Mouse (Mus musculus): ENCODE results near the gene Acbd4.

Acbd4 gene

DNA sequence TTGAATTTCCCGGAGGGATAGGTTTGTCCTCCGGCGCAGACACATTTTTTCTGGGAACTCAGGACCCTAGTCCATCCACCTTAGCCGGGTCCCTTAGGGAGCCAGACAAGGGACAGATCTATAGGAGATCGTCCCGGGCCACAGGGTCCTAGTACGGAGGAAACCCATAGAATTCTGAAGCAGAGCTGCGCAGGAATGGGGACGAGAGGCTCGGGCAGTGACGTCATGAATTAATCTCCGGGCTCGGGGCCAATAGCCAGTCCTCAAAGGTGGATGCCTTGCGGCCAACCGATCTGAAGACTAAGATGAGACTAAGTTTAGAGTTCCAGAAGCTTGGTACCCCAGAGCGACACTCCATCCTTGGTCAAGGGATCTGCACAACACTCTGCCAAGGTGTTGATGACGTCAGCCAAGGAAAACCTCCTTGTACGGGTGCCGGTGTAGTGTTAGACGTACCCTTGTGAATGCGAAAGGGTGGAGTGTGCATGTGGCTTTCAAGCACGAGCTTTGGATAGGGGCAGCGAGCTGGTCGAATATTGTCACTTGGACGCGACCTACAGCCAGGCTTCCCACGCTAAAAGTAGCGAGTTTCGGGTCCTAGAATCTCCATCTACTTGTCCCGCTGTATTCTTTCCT, 502 bp downstream of the Acbd4 start:
- CTCF ChIA-PET = interaction anchor here (0.6 to 5.8 kb wide), 86 partner anchors 8 to 505 kb away, joined by 3 to 87 read pairs (median 5); partner anchors contain the start of genes Hexim1 (in 3 of the 4), C1ql1 (in 2 of the 4), Hexim2 (in 2 of the 4) and Dcakd (in 1 of the 4)
- POLR2A ChIA-PET = interaction anchor here (0.6 to 21.5 kb wide), 60 partner anchors 8 to 635 kb away, joined by 3 to 1644 read pairs (median 5); partner anchors contain the start of genes Hexim1 (in 4 of the 4), Hexim2 (in 3 of the 4), C1ql1 (in 1 of the 4) and Ccdc103 (in 1 of the 4)

DNA sequence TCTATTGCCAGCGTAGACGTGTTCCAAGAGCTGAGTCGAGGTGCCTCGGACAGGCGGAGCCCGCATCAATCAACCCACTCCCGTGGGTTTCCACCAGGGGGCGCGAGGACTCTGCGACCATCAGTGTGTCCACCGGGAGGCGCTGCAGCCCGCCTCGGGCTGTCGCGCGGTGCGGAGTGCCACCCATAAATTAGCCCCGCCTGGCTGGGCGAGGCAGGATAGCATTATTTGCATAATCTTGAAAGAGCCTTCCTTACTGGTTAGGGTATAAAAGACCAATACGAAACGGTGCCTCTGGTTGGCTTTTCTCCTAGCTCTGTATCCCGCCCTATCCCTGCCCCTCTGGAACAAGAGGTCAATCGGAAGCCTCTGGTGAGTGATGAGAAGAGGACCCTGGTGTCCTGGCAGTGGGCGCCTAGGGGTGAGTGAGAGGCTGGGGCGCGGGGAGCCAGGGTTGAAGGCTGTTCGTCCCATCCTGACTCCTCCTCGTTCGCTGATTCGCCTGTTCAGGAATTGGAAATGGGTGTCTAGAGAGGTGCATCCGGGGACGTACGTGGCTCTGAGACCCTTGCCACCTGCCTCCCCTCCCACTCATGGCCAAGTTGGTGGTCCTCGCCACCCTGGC, 1.4 kb downstream of the Acbd4 start:
- ChIA-PET POLR2A (interaction anchor here (0.5 to 21.5 kb wide), 70 partner anchors 9 to 636 kb away, joined by 3 to 1644 read pairs (median 4); partner anchors contain the start of genes Hexim1 (in 4 of the 4), Hexim2 (in 3 of the 4), C1ql1 (in 1 of the 4) and Dcakd (in 1 of the 4)), CTCF (interaction anchor here (0.6 to 5.8 kb wide), 100 partner anchors 9 to 413 kb away, joined by 3 to 87 read pairs (median 4); partner anchors contain the start of genes Hexim1 (in 3 of the 4), Hexim2 (in 2 of the 4), C1ql1 (in 1 of the 4) and Map3k14 (in 1 of the 4))

- CTCF ChIA-PET = interaction anchor here (0.6 to 5.8 kb wide), 18 partner anchors 8 to 281 kb away, joined by 3 to 87 read pairs (median 10); partner anchors contain the start of gene Hexim1 (in 1 of the 4)
- POLR2A ChIA-PET = interaction anchor here (0.7 to 21.5 kb wide), 26 partner anchors 11 to 822 kb away, joined by 3 to 1644 read pairs (median 12); partner anchors contain the start of genes Hexim1 (in 4 of the 4) and Hexim2 (in 2 of the 4)
Measured at GRCm38 (mm10) chr11:103103621-103104020, 2.1 kb downstream of the Acbd4 start.

- CTCF ChIA-PET = interaction anchor here in 3 of 4 experiments (0.9 to 5.8 kb wide), 7 partner anchors 11 to 89 kb away, joined by 3 to 87 read pairs (median 15); partner anchors contain the start of gene Hexim1 (in 1 of the 3)
Measured at GRCm38 (mm10) chr11:103104469-103104868, 3.0 kb downstream of the Acbd4 start.

GRCm38 (mm10) chr11:103105180-103105725, 3.8 kb downstream of the Acbd4 start:
- POLR2A ChIA-PET = interaction anchor here (0.9 to 21.5 kb wide), 16 partner anchors 9 to 213 kb away, joined by 3 to 1644 read pairs (median 4); partner anchors contain the start of genes Hexim1 (in 4 of the 4) and Hexim2 (in 2 of the 4)
- CTCF ChIA-PET = interaction anchor here in 2 of 4 experiments (0.6 to 5.8 kb wide), 7 partner anchors 8 to 227 kb away, joined by 3 to 80 read pairs (median 4); partner anchors contain the start of gene Hexim1 (in 1 of the 2)

More at GRCm38 (mm10) chr11:103104469-103104868, 3.0 kb downstream of the Acbd4 start:
- POLR2A ChIA-PET = interaction anchor here (0.8 to 21.5 kb wide), 19 partner anchors 10 to 84 kb away, joined by 3 to 1644 read pairs (median 18); partner anchors contain the start of genes Hexim1 (in 4 of the 4) and Hexim2 (in 3 of the 4)

GRCm38 (mm10) chr11:103105810-103106209, 4.3 kb downstream of the Acbd4 start:
- ChIA-PET POLR2A (interaction anchor here (0.6 to 21.5 kb wide), 16 partner anchors 9 to 213 kb away, joined by 3 to 1644 read pairs (median 4); partner anchors contain the start of genes Hexim1 (in 4 of the 4) and Hexim2 (in 2 of the 4)), CTCF (interaction anchor here in 2 of 4 experiments (0.7 to 5.8 kb wide), 6 partner anchors 8 to 227 kb away, joined by 3 to 80 read pairs (median 4); partner anchors contain the start of gene Hexim1 (in 2 of the 2))

GRCm38 (mm10) chr11:103106386-103106785, 4.9 kb downstream of the Acbd4 start:
- POLR2A ChIA-PET = interaction anchor here (0.6 to 21.5 kb wide), 14 partner anchors 8 to 214 kb away, joined by 3 to 1644 read pairs (median 6); partner anchors contain the start of genes Hexim1 (in 4 of the 4) and Hexim2 (in 2 of the 4)
- CTCF ChIA-PET = interaction anchor here in 3 of 4 experiments (0.6 to 2.0 kb wide), 4 partner anchors 9 to 52 kb away, joined by 3 to 8 read pairs (median 4); partner anchors contain the start of gene Hexim1 (in 2 of the 3)

DNA sequence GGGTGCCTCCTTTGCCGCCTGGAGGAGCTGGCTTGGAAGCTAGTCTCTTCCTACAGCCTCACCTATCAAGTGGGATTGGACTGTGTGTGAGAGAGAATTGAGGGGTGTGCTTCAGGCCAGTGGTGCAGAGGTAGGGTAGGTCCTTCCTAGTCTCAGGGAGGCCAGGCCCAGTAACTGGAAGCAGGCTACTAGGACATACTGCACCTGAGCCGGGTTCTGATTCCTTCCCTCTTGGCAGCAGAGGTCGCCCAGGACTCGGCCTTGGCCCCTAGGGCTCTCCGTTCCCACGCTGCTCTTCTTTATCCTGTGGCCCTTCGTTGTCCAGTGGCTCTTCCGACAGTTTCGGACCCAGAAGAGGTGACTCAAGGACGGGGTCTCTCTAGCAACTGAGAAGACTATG, 9.8 kb downstream of the Acbd4 start:
- CTCF ChIA-PET = interaction anchor here (0.6 to 2.9 kb wide), 14 partner anchors 9 to 337 kb away, joined by 3 to 46 read pairs (median 6); partner anchors contain the start of genes Acbd4 (in 1 of the 4), Kif18b (in 1 of the 4) and Plcd3 (in 1 of the 4)
- POLR2A ChIA-PET = interaction anchor here (0.6 to 21.5 kb wide), 37 partner anchors 7 to 1178 kb away, joined by 3 to 2603 read pairs (median 4); partner anchors contain the start of genes Acbd4 (in 3 of the 4), Hexim2 (in 3 of the 4), Plcd3 (in 3 of the 4) and C1ql1 (in 1 of the 4)

DNA sequence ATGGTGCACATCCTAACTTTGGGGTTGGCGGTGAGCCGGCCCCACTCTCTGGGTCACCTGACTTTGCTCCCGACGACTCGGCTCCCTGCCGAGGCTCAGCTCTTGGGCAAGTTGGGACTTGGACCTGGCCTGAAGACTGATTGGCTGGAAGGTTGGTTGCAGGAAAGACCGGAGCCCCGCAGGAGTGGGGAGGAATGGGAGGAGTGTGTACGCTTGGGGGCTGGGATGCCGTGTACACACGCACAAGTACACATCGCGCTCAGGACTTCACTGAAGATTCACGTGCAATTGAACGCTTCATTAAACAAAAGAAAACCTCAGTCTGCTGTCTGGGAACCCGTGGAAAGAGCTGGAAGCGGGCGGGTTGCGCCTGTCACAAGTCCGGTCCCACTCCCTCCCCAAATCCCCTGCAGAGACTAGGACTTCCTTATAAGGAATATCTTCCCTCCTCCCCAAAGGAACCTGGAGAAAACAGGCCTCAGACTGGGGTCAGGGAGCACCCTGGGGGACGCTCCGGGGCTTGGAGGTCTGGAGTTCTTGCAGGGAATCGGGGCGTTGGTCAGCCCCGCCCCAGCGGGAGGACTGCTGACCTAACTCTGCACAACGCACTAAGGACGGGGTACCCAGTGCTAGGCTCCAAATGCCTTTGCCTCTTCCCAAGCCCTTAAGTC, 10.5 kb downstream of the Acbd4 start:
- ChIA-PET CTCF (interaction anchor here (0.5 to 2.9 kb wide), 17 partner anchors 9 to 338 kb away, joined by 3 to 46 read pairs (median 4); partner anchors contain the start of genes Acbd4 (in 1 of the 4), Hexim2 (in 1 of the 4), Kif18b (in 1 of the 4) and Plcd3 (in 1 of the 4)), POLR2A (interaction anchor here (0.6 to 21.5 kb wide), 52 partner anchors 8 to 1178 kb away, joined by 3 to 2603 read pairs (median 4); partner anchors contain the start of genes Hexim2 (in 4 of the 4), Acbd4 (in 3 of the 4), Plcd3 (in 3 of the 4) and C1ql1 (in 1 of the 4))

DNA sequence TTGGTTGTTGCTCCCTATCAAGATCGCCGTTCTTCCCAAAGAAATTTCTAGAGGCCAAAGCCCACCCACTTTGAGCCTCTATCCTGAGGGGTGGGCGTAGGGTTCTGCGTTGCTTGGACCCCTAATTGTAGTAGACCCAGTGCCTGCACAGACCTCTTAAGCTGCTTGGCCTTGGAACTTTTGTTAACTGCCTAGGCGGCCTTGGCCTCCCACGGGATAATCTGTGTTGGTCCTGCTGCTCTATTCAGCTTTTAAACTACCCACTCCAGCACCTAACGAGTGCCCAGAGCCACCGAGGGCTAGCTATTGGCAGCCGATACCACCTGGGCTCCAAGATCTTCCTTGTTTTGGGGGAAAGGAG, 11.1 kb downstream of the Acbd4 start:
- ChIA-PET POLR2A (interaction anchor here (0.7 to 21.5 kb wide), 39 partner anchors 9 to 1177 kb away, joined by 3 to 2603 read pairs (median 5); partner anchors contain the start of genes Hexim2 (in 4 of the 4), Acbd4 (in 3 of the 4), Plcd3 (in 3 of the 4) and Kif18b (in 1 of the 4)), CTCF (interaction anchor here (0.5 to 2.9 kb wide), 10 partner anchors 10 to 226 kb away, joined by 3 to 46 read pairs (median 6); partner anchors contain the start of genes Acbd4 (in 1 of the 4), Hexim2 (in 1 of the 4) and Plcd3 (in 1 of the 4))

DNA sequence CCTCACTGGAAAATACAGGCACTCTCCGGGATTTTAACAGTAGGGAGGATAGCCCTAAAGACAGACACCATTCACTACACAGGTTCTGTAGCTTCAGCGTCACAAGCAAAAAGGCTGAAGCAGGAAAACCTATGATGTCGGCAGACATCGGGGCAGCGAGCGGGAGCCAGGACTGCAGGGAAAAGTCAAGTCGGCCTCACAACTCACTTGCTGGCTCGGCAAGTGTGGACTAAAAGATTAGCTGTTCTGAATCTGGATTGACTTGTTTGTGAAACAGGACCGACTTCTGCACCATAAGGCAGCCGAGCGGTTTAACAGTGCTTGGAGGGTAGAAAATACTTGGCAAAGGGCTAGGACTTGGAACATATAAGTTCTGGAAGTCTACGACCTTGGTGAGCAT, 11.5 kb downstream of the Acbd4 start:
- ChIA-PET POLR2A (interaction anchor here (0.7 to 21.5 kb wide), 27 partner anchors 9 to 1177 kb away, joined by 3 to 2603 read pairs (median 7); partner anchors contain the start of genes Hexim2 (in 4 of the 4), Acbd4 (in 3 of the 4), Plcd3 (in 3 of the 4) and Fmnl1 (in 1 of the 4)), CTCF (interaction anchor here (0.7 to 2.9 kb wide), 8 partner anchors 10 to 48 kb away, joined by 3 to 46 read pairs (median 6); partner anchors contain the start of genes Acbd4 (in 1 of the 4), Hexim2 (in 1 of the 4) and Plcd3 (in 1 of the 4))

DNA sequence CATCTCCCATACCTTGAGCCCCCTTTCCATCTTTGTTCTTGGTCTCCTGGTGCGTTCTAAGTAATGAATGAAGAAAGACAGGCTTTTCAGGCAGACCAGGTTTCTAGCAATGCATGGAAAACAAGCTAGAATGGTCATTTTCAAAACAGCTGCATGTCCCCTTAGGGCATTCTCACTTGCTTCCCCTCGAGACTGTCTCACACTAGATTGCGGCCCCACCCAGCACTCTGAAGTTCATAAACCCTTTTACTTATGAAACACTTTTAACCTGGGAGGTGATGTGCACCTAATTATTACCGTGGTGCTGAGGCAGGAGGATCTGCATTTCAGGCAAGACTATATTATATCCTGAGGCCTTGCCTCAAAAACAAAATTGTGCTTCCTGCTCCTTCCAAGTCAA, 12.3 kb downstream of the Acbd4 start:
- CTCF ChIA-PET = interaction anchor here in 3 of 4 experiments (0.7 to 4.5 kb wide), 7 partner anchors 11 to 123 kb away, joined by 3 to 68 read pairs (median 17); partner anchors contain the start of genes Acbd4 (in 2 of the 3), Hexim2 (in 2 of the 3) and Plcd3 (in 2 of the 3)
- POLR2A ChIA-PET = interaction anchor here (0.5 to 21.5 kb wide), 52 partner anchors 10 to 1486 kb away, joined by 3 to 2603 read pairs (median 10); partner anchors contain the start of genes Hexim2 (in 4 of the 4), Acbd4 (in 3 of the 4), Plcd3 (in 3 of the 4) and Ccdc103 (in 1 of the 4)

GRCm38 (mm10) chr11:103114270-103114943, 12.9 kb downstream of the Acbd4 start:
- ChIA-PET POLR2A (interaction anchor here (0.5 to 21.5 kb wide), 106 partner anchors 10 to 1487 kb away, joined by 3 to 2603 read pairs (median 8); partner anchors contain the start of genes Acbd4 (in 4 of the 4), Hexim2 (in 4 of the 4), Plcd3 (in 4 of the 4) and Dcakd (in 3 of the 4)), CTCF (interaction anchor here in 3 of 4 experiments (0.7 to 4.5 kb wide), 9 partner anchors 11 to 122 kb away, joined by 3 to 68 read pairs (median 13); partner anchors contain the start of genes Hexim2 (in 3 of the 3), Acbd4 (in 2 of the 3) and Plcd3 (in 2 of the 3))

DNA sequence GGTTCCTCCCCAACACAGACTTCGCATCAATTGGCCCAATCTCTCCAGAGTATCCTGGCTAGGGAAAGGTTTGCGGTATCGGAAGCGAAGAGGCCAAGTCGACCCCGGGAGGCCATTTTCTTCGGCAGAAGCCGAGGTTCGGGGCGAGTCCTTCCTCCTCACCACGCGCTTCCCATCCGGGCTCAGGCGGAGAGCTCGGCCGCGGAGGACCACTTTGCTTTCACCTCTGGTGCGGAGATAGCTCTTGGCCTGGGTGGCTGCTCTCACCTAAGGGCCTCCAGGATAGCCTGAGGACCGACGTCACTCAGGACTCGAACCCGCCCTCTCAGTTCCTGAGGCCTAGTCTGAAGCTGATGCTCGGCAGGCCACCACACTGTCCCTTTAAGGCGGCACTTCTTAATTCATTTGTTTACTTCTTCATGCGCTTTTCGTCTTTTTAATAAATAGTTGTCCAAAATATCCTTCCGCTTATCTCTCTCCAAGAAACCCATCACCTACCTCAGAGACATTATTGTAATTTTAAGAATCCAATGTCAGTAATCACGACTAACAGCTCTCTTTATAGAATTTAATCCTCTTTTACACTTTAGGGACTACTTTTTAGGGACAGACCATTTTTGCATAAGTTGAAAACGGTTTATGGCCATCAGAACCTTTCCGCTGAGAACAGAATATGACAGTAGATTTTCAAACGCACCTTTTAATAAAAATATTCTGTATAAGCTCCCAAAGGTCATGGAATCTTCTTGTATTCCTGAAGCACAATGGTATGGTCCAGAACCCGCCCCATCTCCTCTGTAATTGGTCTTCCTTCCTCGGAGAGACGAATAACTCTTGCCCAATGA, 13.9 kb downstream of the Acbd4 start:
- POLR2A ChIA-PET = interaction anchor here (0.5 to 21.5 kb wide), 302 partner anchors 8 to 1743 kb away, joined by 3 to 2603 read pairs (median 4); partner anchors contain the start of genes Acbd4 (in 4 of the 4), Hexim2 (in 4 of the 4), Plcd3 (in 4 of the 4) and Dcakd (in 3 of the 4)

More for the DNA sequence above, 13.9 kb downstream of the Acbd4 start:
- CTCF ChIA-PET = interaction anchor here (0.6 to 4.5 kb wide), 30 partner anchors 9 to 1175 kb away, joined by 3 to 68 read pairs (median 4); partner anchors contain the start of genes Acbd4 (in 3 of the 4), Hexim2 (in 3 of the 4), Plcd3 (in 3 of the 4) and Tmub2 (in 1 of the 4)
